Comparison of ENCODE assay signal across 8 mouse cellular contexts in the genomic region with DNA sequence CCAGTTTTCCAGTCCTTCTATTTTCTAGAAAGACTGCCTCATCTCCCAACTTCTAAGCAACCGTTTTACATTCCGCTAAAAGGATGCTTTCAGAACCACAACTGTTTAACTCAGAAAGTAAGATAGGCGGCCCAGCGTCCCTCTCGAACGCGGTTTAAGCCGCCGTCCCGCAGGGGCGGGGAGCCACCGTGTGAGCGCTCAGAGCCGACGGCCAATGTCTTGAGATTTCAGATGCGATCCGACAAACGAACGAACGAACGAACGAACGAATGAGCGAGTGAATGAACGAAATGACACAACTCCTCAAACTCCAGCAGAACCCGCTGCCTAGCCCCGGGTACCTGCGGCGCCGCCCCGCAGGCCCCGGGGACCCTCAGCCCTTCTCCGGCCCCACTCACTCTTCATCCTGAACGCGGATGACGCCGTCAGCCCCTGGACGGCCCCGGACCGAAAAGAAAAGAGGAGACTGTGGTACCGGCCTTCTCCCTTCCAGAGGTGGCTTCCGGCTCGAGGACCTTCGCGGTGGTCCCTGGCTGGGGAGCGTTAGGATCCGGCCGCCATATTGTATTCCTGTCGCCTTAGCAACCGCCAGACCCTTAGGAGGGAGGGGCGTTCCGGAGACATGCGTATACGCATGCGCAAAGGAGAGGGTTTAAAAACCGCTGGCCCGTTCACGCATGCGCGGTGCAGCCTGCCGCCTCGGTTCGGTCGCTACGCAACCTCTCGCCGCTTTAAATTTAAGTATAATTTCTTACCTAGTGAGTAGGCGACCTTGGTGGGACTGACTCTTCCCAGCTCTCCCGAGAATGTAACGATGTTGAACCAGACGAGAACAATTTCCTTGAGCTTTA. TPM values are rescaled to one million over a fixed set of nuclear protein-coding genes. Genes with fewer than 3 reads are reported as not detected.
A peak's percentile ranks its signal among the peaks of the same experiment; 100 is the strongest.
DNase-seq lines count a peak whose midpoint lies in the region; TF ChIP-seq lines count a peak whose summit lies in the region.

Mok (minus strand) TSS at position 592 of the 851 bp plus-strand sequence.

- no peaks in the 10 kb centered on the region for H3K9me3 ChIP-seq in megakaryocyte, embryonic 14.5 days

- peaks cover 5% of the 10 kb centered on the region for H3K27me3 ChIP-seq in megakaryocyte, embryonic 14.5 days (replicated peaks)

- TF ChIP-seq CTCF in gastrocnemius, adult 2 months (IDR thresholded peaks at IDR 0.05) = no peak

- peak within 1 kb of the TSS; percentile 21; the same call in 1 of the 2 replicates for H3K27ac ChIP-seq in gastrocnemius, adult 2 months

- intact Hi-C loops in gastrocnemius, adult 2 months (cut with DNase I) = loop anchor here (5.0 to 10.0 kb wide), 3 partner anchors 103 to 1996 kb away; partner anchors contain the start of gene Wdr20

- peaks cover 65% of the 10 kb centered on the region for H3K4me1 ChIP-seq in megakaryocyte, embryonic 14.5 days

- peak; percentile 85 for DNase-seq in WW6 (ENCODE audit: low read depth, low spot score)
- DNase-seq in cerebellum, postnatal 4 days (ENCODE audit: low spot score in 2 of 2) = peak; percentile 95 to 98
- peak; percentile 95 for DNase-seq in gastrocnemius, adult 2 months
- DNase-seq in hindlimb bud, embryonic 11.5 days (ENCODE audit: extremely low spot score, low read depth, low spot score) = peak; percentile 98
- DNase-seq in left cerebral cortex, adult 8-10 months (ENCODE audit: low spot score in 2 of 2) = peak; percentile 91 to 97
- peak; percentile 96 to 98 for DNase-seq in right cerebral cortex, postnatal 10 days (ENCODE audit: low spot score in 2 of 2)
- DNase-seq in urinary bladder, postnatal 25 days (ENCODE audit: low spot score) = peak; percentile 96

- H3K4me3 ChIP-seq in gastrocnemius, adult 2 months = peak within 1 kb of the TSS; percentile 99
- H3K4me3 ChIP-seq in megakaryocyte, embryonic 14.5 days (replicated peaks) = peak within 1 kb of the TSS; percentile 95

- H3K36me3 ChIP-seq in megakaryocyte, embryonic 14.5 days (replicated peaks; ENCODE audit: low read length) = no peaks in the 10 kb centered on the region

RNA-seq across cellular contexts. Expression of gene Mok, which starts in this region (rescaled TPM):
- under 1 TPM; 0.20 to 0.22 TPM for total RNA-seq in gastrocnemius, adult 2 months (2021)
- total RNA-seq in left cerebral cortex, adult 8-10 months (2022) = 10 to 100 TPM in 2 of 4 experiments, 1 to 10 TPM in 2; 9.8 to 11.6 (median 10.5) TPM
- 2.1 and 2.3 TPM in 2 replicates for polyA plus RNA-seq in megakaryocyte, embryonic 14.5 days (2012; ENCODE audit: insufficient read depth, low replicate concordance)

Comparison
In these comparisons a context has a peak if more than half of its experiments do, and no peak if none do; other contexts are left out.
1. Peak in every context shown above with its lines: DNase-seq, H3K4me3 ChIP-seq and H3K27ac ChIP-seq.
2. RNA of gene Mok (total RNA-seq): 9.8 to 11.6 TPM in left cerebral cortex, adult 8-10 months; 0.20 to 0.22 TPM in gastrocnemius, adult 2 months; every median in the first group is over 4 times any median in the second.
3. Peak in DNase-seq, H3K4me3 ChIP-seq and H3K27ac ChIP-seq in gastrocnemius, adult 2 months; RNA of the gene not detected or under 1 TPM.